Mouse (Mus musculus) stomach, postnatal 0 days (tissue): Measurements from ENCODE around the gene Erg.

Source experiments
- CTCF ChIP-seq: IDR thresholded peaks from 2 replicates; pipeline ENCODE4 v1.5.1; 2016; ENCODE audit warnings: antibody characterized with exemption, low read depth, mild to moderate bottlenecking, moderate library complexity
- EP300 ChIP-seq: optimal IDR thresholded peaks from 2 replicates; pipeline ENCODE3; 2016; ENCODE audit warnings: antibody characterized with exemption

- TF ChIP-seq CTCF: no peak
- TF ChIP-seq EP300: no peak
Measured at GRCm38 (mm10) chr16:95427512-95427911, 158.9 kb downstream of the Erg start.
